Mouse (Mus musculus): ENCODE measurements around the gene Gm8947. TPM values are rescaled to one million over a fixed set of nuclear protein-coding genes. Genes with fewer than 3 reads are reported as not detected.

The Gm8947 gene
- polyA plus RNA-seq, 1 experiment from 2014 or later: 0.55 TPM

GRCm38 (mm10) chr1:151224536-151224935, 32.4 kb downstream of the Gm8947 start:
- Histone ChIP-seq H3K4me2 (no peak overlapping the region), H3K9me3 (ENCODE audit: control insufficient read depth, low read length) (no peaks in the 10 kb centered on the region), H3K9ac (ENCODE audit: low read depth, low read length) (no peak overlapping the region), H3K27ac (ENCODE audit: low read depth, low read length) (no peak overlapping the region), H3K36me3 (ENCODE audit: control insufficient read depth, insufficient read depth, low read length) (no peaks in the 10 kb centered on the region), H3K4me1 (replicated peaks; ENCODE audit: control insufficient read depth, insufficient read depth, low read length) (no peaks in the 10 kb centered on the region; the same call in 1 of the 2 replicates), H3K27me3 (replicated peaks; ENCODE audit: control insufficient read depth, insufficient read depth, low read length) (no peaks in the 10 kb centered on the region), H3K4me3 (ENCODE audit: low read depth, low read length) (no peak overlapping the region)
- ATAC-seq (replicated peaks; ENCODE audit: low FRiP score) (no peak), DNase-seq (ENCODE audit: low spot score) (no peak)
- WGBS: 92% methylated on average over 1 of the region's 1 CpGs

GRCm38 (mm10) chr1:151227506-151227905, 35.3 kb downstream of the Gm8947 start:
- no peak for DNase-seq (ENCODE audit: low spot score)
- Histone ChIP-seq H3K9ac (ENCODE audit: low read depth, low read length) (no peak overlapping the region), H3K36me3 (ENCODE audit: control insufficient read depth, insufficient read depth, low read length) (no peaks in the 10 kb centered on the region), H3K9me3 (ENCODE audit: control insufficient read depth, low read length) (no peaks in the 10 kb centered on the region), H3K27ac (ENCODE audit: low read depth, low read length) (no peak overlapping the region), H3K4me1 (replicated peaks; ENCODE audit: control insufficient read depth, insufficient read depth, low read length) (no peaks in the 10 kb centered on the region; the same call in 1 of the 2 replicates), H3K4me3 (ENCODE audit: low read depth, low read length) (no peak overlapping the region), H3K27me3 (replicated peaks; ENCODE audit: control insufficient read depth, insufficient read depth, low read length) (no peaks in the 10 kb centered on the region), H3K4me2 (no peak overlapping the region)
- no peak for ATAC-seq (replicated peaks; ENCODE audit: low FRiP score)
- WGBS: 78% methylated on average over 8 of the region's 8 CpGs

GRCm38 (mm10) chr1:151228320-151228989, 36.3 kb downstream of the Gm8947 start:
- Histone ChIP-seq H3K36me3 (ENCODE audit: control insufficient read depth, insufficient read depth, low read length) (no peaks in the 10 kb centered on the region), H3K27me3 (replicated peaks; ENCODE audit: control insufficient read depth, insufficient read depth, low read length) (no peaks in the 10 kb centered on the region), H3K27ac (ENCODE audit: low read depth, low read length) (no peak overlapping the region), H3K9ac (ENCODE audit: low read depth, low read length) (no peak overlapping the region), H3K4me2 (no peak overlapping the region), H3K4me3 (ENCODE audit: low read depth, low read length) (no peak overlapping the region), H3K4me1 (replicated peaks; ENCODE audit: control insufficient read depth, insufficient read depth, low read length) (no peaks in the 10 kb centered on the region), H3K9me3 (ENCODE audit: control insufficient read depth, low read length) (no peaks in the 10 kb centered on the region)
- DNase-seq (ENCODE audit: low spot score) (no peak), ATAC-seq (replicated peaks; ENCODE audit: low FRiP score) (no peak)
- WGBS: 74% methylated on average over 1 of the region's 1 CpGs

GRCm38 (mm10) chr1:151232346-151232745, 40.2 kb downstream of the Gm8947 start:
- H3K4me2 ChIP-seq: no peak overlapping the region
- DNase-seq (ENCODE audit: low spot score) (no peak), ATAC-seq (replicated peaks; ENCODE audit: low FRiP score) (no peak)
- H3K9ac ChIP-seq (ENCODE audit: low read depth, low read length): no peak overlapping the region
- 81% methylated on average over 3 of the region's 3 CpGs for WGBS
- H3K4me3 ChIP-seq (ENCODE audit: low read depth, low read length): no peak overlapping the region
- no peak overlapping the region for H3K27ac ChIP-seq (ENCODE audit: low read depth, low read length)
- no peaks in the 10 kb centered on the region for H3K36me3 ChIP-seq (ENCODE audit: control insufficient read depth, insufficient read depth, low read length)
- no peaks in the 10 kb centered on the region for H3K27me3 ChIP-seq (replicated peaks; ENCODE audit: control insufficient read depth, insufficient read depth, low read length)
- no peaks in the 10 kb centered on the region for H3K9me3 ChIP-seq (ENCODE audit: control insufficient read depth, low read length)
- no peaks in the 10 kb centered on the region for H3K4me1 ChIP-seq (replicated peaks; ENCODE audit: control insufficient read depth, insufficient read depth, low read length)

GRCm38 (mm10) chr1:151233756-151234155, 41.6 kb downstream of the Gm8947 start:
- DNase-seq (ENCODE audit: low spot score): no peak
- no peak for ATAC-seq (replicated peaks; ENCODE audit: low FRiP score)
- no peak overlapping the region for H3K9ac ChIP-seq (ENCODE audit: low read depth, low read length)
- no peaks in the 10 kb centered on the region for H3K27me3 ChIP-seq (replicated peaks; ENCODE audit: control insufficient read depth, insufficient read depth, low read length)
- H3K36me3 ChIP-seq (ENCODE audit: control insufficient read depth, insufficient read depth, low read length): no peaks in the 10 kb centered on the region
- no peaks in the 10 kb centered on the region for H3K9me3 ChIP-seq (ENCODE audit: control insufficient read depth, low read length)
- WGBS: 83% methylated on average over 3 of the region's 3 CpGs
- no peak overlapping the region for H3K27ac ChIP-seq (ENCODE audit: low read depth, low read length)
- H3K4me2 ChIP-seq: no peak overlapping the region
- H3K4me3 ChIP-seq (ENCODE audit: low read depth, low read length): no peak overlapping the region
- H3K4me1 ChIP-seq (replicated peaks; ENCODE audit: control insufficient read depth, insufficient read depth, low read length): no peaks in the 10 kb centered on the region

GRCm38 (mm10) chr1:151235574-151235973, 43.4 kb downstream of the Gm8947 start:
- Histone ChIP-seq H3K9ac (ENCODE audit: low read depth, low read length) (no peak overlapping the region), H3K27ac (ENCODE audit: low read depth, low read length) (no peak overlapping the region), H3K36me3 (ENCODE audit: control insufficient read depth, insufficient read depth, low read length) (no peaks in the 10 kb centered on the region), H3K27me3 (replicated peaks; ENCODE audit: control insufficient read depth, insufficient read depth, low read length) (no peaks in the 10 kb centered on the region), H3K9me3 (ENCODE audit: control insufficient read depth, low read length) (no peaks in the 10 kb centered on the region), H3K4me1 (replicated peaks; ENCODE audit: control insufficient read depth, insufficient read depth, low read length) (no peaks in the 10 kb centered on the region), H3K4me3 (ENCODE audit: low read depth, low read length) (no peak overlapping the region), H3K4me2 (no peak overlapping the region)
- DNase-seq (ENCODE audit: low spot score) (no peak), ATAC-seq (replicated peaks; ENCODE audit: low FRiP score) (no peak)
- WGBS: 68% methylated on average over 2 of the region's 2 CpGs

- Histone ChIP-seq H3K4me3 (ENCODE audit: low read depth, low read length) (no peak overlapping the region), H3K27me3 (replicated peaks; ENCODE audit: control insufficient read depth, insufficient read depth, low read length) (no peaks in the 10 kb centered on the region), H3K27ac (ENCODE audit: low read depth, low read length) (no peak overlapping the region), H3K4me1 (replicated peaks; ENCODE audit: control insufficient read depth, insufficient read depth, low read length) (no peaks in the 10 kb centered on the region), H3K9me3 (ENCODE audit: control insufficient read depth, low read length) (no peaks in the 10 kb centered on the region), H3K9ac (ENCODE audit: low read depth, low read length) (no peak overlapping the region), H3K4me2 (no peak overlapping the region), H3K36me3 (ENCODE audit: control insufficient read depth, insufficient read depth, low read length) (no peaks in the 10 kb centered on the region)
- ATAC-seq (replicated peaks; ENCODE audit: low FRiP score) (no peak), DNase-seq (ENCODE audit: low spot score) (no peak)
- WGBS: 72% methylated on average over 13 of the region's 13 CpGs
Observed at GRCm38 (mm10) chr1:151236141-151236930, 44.2 kb downstream of the Gm8947 start.

GRCm38 (mm10) chr1:151237780-151238179, 45.6 kb downstream of the Gm8947 start:
- H3K9ac ChIP-seq (ENCODE audit: low read depth, low read length): no peak overlapping the region
- H3K4me1 ChIP-seq (replicated peaks; ENCODE audit: control insufficient read depth, insufficient read depth, low read length): no peaks in the 10 kb centered on the region
- WGBS: 75% methylated on average over 3 of the region's 3 CpGs
- no peak for ATAC-seq (replicated peaks; ENCODE audit: low FRiP score)
- H3K36me3 ChIP-seq (ENCODE audit: control insufficient read depth, insufficient read depth, low read length): no peaks in the 10 kb centered on the region
- H3K27ac ChIP-seq (ENCODE audit: low read depth, low read length): no peak overlapping the region
- H3K9me3 ChIP-seq (ENCODE audit: control insufficient read depth, low read length): no peaks in the 10 kb centered on the region
- no peak overlapping the region for H3K4me3 ChIP-seq (ENCODE audit: low read depth, low read length)
- H3K4me2 ChIP-seq: no peak overlapping the region
- H3K27me3 ChIP-seq (replicated peaks; ENCODE audit: control insufficient read depth, insufficient read depth, low read length): no peaks in the 10 kb centered on the region
- no peak for DNase-seq (ENCODE audit: low spot score)

- no peak overlapping the region for H3K27ac ChIP-seq (ENCODE audit: low read depth, low read length)
- DNase-seq (ENCODE audit: low spot score): no peak
- H3K9me3 ChIP-seq (ENCODE audit: control insufficient read depth, low read length): no peaks in the 10 kb centered on the region
- ATAC-seq (replicated peaks; ENCODE audit: low FRiP score): no peak
- no peak overlapping the region for H3K4me2 ChIP-seq
- H3K4me1 ChIP-seq (replicated peaks; ENCODE audit: control insufficient read depth, insufficient read depth, low read length): no peaks in the 10 kb centered on the region
- no peak overlapping the region for H3K9ac ChIP-seq (ENCODE audit: low read depth, low read length)
- H3K36me3 ChIP-seq (ENCODE audit: control insufficient read depth, insufficient read depth, low read length): no peaks in the 10 kb centered on the region
- no peaks in the 10 kb centered on the region for H3K27me3 ChIP-seq (replicated peaks; ENCODE audit: control insufficient read depth, insufficient read depth, low read length)
- 84% methylated on average over 4 of the region's 4 CpGs for WGBS
- H3K4me3 ChIP-seq (ENCODE audit: low read depth, low read length): no peak overlapping the region
Observed at GRCm38 (mm10) chr1:151243332-151243731, 51.2 kb downstream of the Gm8947 start.
